17 mouse cellular contexts compared by ENCODE assay signal in genomic region chr7:50241213-50241612, GRCm38 (mm10).
A peak's percentile ranks its signal among the peaks of the same experiment; 100 is the strongest.
DNase-seq lines count a peak whose midpoint lies in the region; ATAC-seq and TF ChIP-seq lines count a peak whose summit lies in the region.
"Had no signal": no experiment of that assay in that cellular context is flagged by ENCODE, and none has a peak within 500 bp of the region (broad histone marks: within the 10 kb centered on the region; RNA-seq: fewer than 3 reads in every experiment).

No protein-coding gene starts in this region.

- TF ChIP-seq CTCF in layer of hippocampus, adult 2 months (conservative IDR thresholded peaks at IDR 0.05) = no peak
- TF ChIP-seq CTCF in brain, embryonic 14.5 days (IDR thresholded peaks at IDR 0.05; ENCODE audit: borderline replicate concordance, extremely low read depth, insufficient read depth, insufficient read length) = no peak

- ATAC-seq in frontal cortex, adult (ENCODE audit: low TSS enrichment) = peak; percentile 8; the same call in 1 of the 2 replicates
- ATAC-seq: intestine, embryonic 15.5 days had no signal

- no peak for DNase-seq in frontal cortex, postnatal 36 days (ENCODE audit: low spot score in 2 of 2)
- DNase-seq in layer of hippocampus, adult 2 months (ENCODE audit: low spot score in 2 of 2) = no peak
- no peak for DNase-seq in layer of hippocampus, postnatal 10 days (ENCODE audit: low spot score in 2 of 2)
- DNase-seq in brain, embryonic 14.5 days (ENCODE audit: low read depth) = peak; percentile 13
- DNase-seq in cerebellum, adult 9-11 months = peak; percentile 19
- DNase-seq: adrenal gland, adult 2 months; adrenal gland, postnatal 36 days; gastrocnemius, postnatal 36 days; heart, adult 18-20 months; heart, postnatal 10 days; kidney, adult 18-20 months had no signal

- peak overlapping the region; percentile 46; the same call in 1 of the 2 replicates for H3K27ac ChIP-seq in layer of hippocampus, adult 2 months
- H3K27ac ChIP-seq: embryonic facial prominence, embryonic 10.5 days; forebrain, embryonic 13.5 days; heart, embryonic 10.5 days; hindbrain, embryonic 15.5 days; intestine, embryonic 15.5 days had no signal

- H3K4me3 ChIP-seq in layer of hippocampus, adult 2 months = no peak overlapping the region
- H3K4me3 ChIP-seq: embryonic facial prominence, embryonic 10.5 days; forebrain, embryonic 13.5 days; heart, embryonic 10.5 days; hindbrain, embryonic 15.5 days; intestine, embryonic 15.5 days had no signal

- TF ChIP-seq POLR2A in brain, embryonic 14.5 days (IDR thresholded peaks at IDR 0.05; ENCODE audit: borderline replicate concordance, extremely low read depth, insufficient read depth, insufficient read length, poor library complexity, severe bottlenecking) = no peak

Comparison
In these comparisons a context has a peak if more than half of its experiments do, and no peak if none do; other contexts are left out.
1. DNase-seq: peak in brain, embryonic 14.5 days (single experiment) and cerebellum, adult 9-11 months (single experiment); none in frontal cortex, postnatal 36 days (0 of 2), layer of hippocampus, adult 2 months (0 of 2) and layer of hippocampus, postnatal 10 days (0 of 2).